Mouse (Mus musculus): ENCODE results near the gene Nus1.
A peak's percentile ranks its signal among the peaks of the same experiment; 100 is the strongest.

Nus1 gene

GRCm38 (mm10) chr10:52417998-52418860, 882 bp downstream of the Nus1 start:
- DNase-seq (ENCODE audit: low read depth, low spot score), result peak; percentile 8

DNA sequence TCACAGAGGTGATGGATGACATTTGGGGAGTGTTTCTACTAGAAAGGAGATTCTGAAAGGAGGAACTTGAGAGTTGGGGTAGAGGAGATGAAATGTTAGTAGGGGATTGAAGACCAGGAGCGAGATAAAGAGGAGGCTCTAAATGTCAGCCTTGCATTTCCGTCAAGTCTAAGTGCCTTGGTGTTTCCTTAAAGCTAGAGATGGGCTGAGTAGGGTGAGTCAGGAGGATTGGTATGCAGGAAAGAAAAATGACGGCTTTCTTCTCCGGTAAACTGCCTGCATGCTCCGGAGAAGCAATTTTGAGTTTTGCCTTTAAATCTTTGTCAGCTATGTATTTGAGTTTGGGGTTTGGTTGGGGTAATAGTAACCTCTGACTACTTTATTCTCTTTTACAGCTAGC, 1.6 kb downstream of the Nus1 start:
- DNase-seq (ENCODE audit: low read depth, low spot score), result no peak

GRCm38 (mm10) chr10:52419402-52419801, 2.1 kb downstream of the Nus1 start:
- DNase-seq (ENCODE audit: low read depth, low spot score), result no peak

DNA sequence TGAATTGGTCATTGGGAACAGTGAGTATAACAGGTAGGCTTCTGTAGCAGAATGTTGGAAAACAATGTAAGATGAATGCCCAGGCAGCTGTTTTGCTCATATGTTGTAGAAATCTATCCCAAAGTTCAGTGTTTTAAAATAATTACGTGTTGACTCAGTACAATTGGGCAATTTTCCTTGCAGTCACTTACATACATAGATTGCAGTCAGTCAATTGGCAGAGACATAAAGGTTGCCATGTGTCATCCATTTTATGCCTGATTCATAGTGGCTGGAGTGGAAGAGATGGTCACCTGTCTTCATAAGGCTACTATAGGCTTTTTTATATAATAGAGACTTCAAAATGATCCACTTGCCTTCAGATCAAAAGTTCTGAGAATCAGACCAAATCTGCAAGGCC, 3.2 kb downstream of the Nus1 start:
- DNase-seq (ENCODE audit: low read depth, low spot score), result no peak

- DNase-seq (ENCODE audit: low read depth, low spot score), result peak; percentile 23
Observed at GRCm38 (mm10) chr10:52421716-52422115, 4.4 kb downstream of the Nus1 start.

GRCm38 (mm10) chr10:52423097-52423496, 5.8 kb downstream of the Nus1 start:
- DNase-seq (ENCODE audit: low read depth, low spot score), result no peak

DNA sequence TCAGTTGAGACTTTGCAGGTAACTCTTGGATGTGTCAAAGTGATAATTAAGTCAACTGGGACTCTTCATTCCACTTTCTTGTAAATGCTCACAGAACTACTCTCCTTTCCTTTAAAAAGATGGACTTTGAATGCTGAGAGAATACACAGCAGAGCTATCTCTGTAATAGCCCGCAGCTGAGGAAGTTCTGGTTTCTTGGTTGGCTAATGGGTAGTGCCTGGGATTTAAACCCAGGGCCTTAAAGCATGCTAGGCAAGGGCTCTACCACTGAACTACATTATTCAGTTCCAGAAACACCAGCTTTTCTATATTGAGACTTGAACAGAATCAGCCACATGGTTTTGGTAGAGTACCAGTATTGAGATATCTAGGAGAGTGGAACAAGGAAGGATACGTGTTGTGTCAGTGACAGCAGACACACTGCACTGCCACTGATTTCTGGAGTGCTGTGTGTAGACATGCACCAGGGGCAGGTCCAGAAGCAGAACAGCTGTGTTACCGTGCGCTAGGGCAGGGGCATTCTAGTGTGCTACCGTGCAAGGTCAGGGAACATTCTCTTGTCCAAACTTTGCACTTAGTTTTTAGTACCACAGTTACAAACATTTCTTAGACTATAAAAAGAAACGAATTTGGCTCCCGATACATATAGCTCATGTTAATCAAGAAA, 9.1 kb downstream of the Nus1 start:
- DNase-seq (ENCODE audit: low read depth, low spot score), result no peak

GRCm38 (mm10) chr10:52427634-52428415, 10.5 kb downstream of the Nus1 start:
- no peak for DNase-seq (ENCODE audit: low read depth, low spot score)

DNA sequence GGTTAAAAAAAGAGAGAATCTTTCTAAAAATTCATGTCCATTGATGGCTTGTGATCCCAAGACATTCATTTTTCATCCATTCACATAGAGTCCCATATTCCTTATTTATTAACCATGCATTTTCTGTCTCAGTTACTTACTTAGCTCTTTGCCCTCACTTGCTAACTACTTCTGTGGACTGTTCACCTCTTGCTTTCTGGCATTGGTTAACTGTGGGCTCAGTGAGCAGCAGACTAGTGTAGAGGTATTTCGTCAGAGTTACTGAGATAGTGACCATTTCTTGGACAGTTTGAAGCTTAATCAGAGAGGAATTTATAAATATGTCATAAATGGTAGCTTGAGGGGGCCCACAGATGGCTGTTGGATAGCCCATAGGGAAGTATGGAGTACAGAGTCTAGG, 13.6 kb downstream of the Nus1 start:
- no peak for DNase-seq (ENCODE audit: low read depth, low spot score)

GRCm38 (mm10) chr10:52434836-52435235, 17.5 kb downstream of the Nus1 start:
- DNase-seq (ENCODE audit: low read depth, low spot score), result no peak

GRCm38 (mm10) chr10:52460614-52461013, 43.3 kb downstream of the Nus1 start:
- no peak for DNase-seq (ENCODE audit: low read depth, low spot score)

DNA sequence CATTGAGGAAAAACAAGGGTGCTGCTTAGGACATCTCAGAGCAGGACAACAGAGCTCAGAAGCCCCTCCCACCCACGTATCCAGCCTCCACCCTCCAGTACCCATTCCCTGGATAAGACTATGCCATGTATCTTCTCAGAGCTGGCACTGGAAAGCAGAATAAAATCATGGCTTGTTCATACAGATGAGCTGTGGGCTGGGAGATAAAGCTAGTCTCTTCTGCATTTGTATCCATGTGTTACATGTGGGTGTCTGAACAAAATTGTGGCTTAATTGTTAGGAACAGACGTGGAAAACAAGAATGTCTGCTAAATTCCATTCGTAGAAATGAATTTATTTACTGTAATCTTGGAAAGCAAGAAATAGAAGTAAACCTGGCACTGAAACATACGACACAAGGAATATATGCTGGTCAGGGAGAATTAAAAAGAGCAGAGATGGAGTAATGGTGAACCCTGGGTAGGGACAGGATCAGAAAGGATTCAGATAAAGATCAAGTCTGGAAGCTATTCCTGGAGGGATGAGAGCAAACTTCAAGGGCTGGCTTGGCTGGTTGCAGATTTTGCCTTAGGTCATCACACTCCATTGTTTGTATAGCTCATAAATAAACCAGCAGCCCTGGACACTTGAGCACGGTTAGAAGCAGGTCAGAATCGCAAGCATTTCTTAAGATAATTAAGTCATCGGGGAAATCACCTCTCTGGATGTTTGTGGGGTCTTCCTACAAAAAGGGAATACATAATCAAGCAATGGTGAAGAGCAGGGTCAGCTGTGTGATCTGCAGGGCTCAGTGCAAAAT, 46.8 kb downstream of the Nus1 start:
- DNase-seq (ENCODE audit: low read depth, low spot score), result peak; percentile 26

- DNase-seq (ENCODE audit: low read depth, low spot score), result peak; percentile 8
Observed at GRCm38 (mm10) chr10:52471520-52471919, 54.2 kb downstream of the Nus1 start.
